ENCODE assay signal across 8 mouse cellular contexts in the genomic region with DNA sequence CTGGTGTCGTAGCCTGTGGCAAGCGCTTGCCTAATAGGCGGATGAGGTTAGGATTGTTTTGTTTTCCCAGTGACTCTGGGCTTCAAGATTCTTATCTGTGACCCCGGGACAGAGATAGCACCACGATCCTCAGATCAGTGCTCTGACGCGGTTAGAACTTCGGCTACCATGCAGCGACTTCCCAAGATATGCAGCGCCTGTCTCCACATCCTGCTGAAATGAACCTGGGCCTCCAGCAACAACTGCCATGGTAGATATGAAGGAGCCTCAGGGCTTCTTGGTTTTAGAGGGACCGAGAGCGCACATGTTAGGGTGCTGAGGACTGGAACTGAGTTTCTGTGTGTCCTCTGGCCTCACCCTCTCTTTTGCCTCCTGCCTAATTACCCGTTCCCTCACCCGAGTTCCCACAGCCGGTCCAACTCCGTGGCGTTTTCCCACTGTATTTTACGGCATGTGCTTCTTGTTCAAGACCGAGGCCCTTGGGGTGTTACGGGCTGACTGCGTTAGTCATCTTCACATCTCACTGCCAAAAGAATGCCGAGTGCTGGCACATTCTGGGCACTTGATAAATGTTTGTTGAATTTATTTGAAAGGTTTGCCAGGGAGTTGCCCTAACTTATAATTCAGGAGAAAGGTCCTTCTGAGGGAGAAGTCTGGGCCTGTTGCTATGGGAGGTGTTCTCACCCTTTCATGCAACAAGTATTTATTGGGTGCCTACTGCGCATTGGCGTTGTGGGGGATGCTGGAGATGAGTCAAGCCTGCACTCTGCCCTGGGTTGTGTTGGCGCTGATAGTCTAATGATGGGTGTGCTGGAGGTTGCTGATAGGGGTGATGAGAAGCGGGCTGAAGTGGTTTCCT. TPM values are rescaled to one million over a fixed set of nuclear protein-coding genes. Genes with fewer than 3 reads are reported as not detected.
DNase-seq lines count a peak whose midpoint lies in the region; ATAC-seq and TF ChIP-seq lines count a peak whose summit lies in the region.

No protein-coding gene starts in this region.

- H3K9ac ChIP-seq in midbrain, postnatal 0 days (replicated peaks; ENCODE audit: low read length, poor library complexity, severe bottlenecking), result no peak overlapping the region
- no peak overlapping the region for H3K9ac ChIP-seq in midbrain, embryonic 14.5 days (replicated peaks; ENCODE audit: low read length)
- no peak overlapping the region for H3K9ac ChIP-seq in liver, postnatal 0 days (replicated peaks)

- H3K4me1 ChIP-seq in midbrain, postnatal 0 days (ENCODE audit: insufficient read depth, low read length), result no peaks in the 10 kb centered on the region
- H3K4me1 ChIP-seq in midbrain, embryonic 14.5 days (ENCODE audit: control insufficient read depth, insufficient read depth, low read length), result no peaks in the 10 kb centered on the region
- peaks cover 57% of the 10 kb centered on the region for H3K4me1 ChIP-seq in liver, postnatal 0 days (ENCODE audit: insufficient read depth)

- H3K27ac ChIP-seq in midbrain, postnatal 0 days (ENCODE audit: low read depth, low read length), result no peak overlapping the region
- H3K27ac ChIP-seq in midbrain, embryonic 14.5 days (replicated peaks; ENCODE audit: low read depth, low read length), result no peak overlapping the region
- peak overlapping the region; percentile 89 for H3K27ac ChIP-seq in liver, postnatal 0 days (ENCODE audit: low read depth)

- 88% methylated on average over 26 of the region's 26 CpGs for WGBS in midbrain, postnatal 0 days
- 90% methylated on average over 26 of the region's 26 CpGs for WGBS in midbrain, embryonic 14.5 days
- WGBS in liver, postnatal 0 days (ENCODE audit: insufficient replicate concordance), result 51% methylated on average over 26 of the region's 26 CpGs

- peak; percentile 8 for DNase-seq in midbrain, postnatal 0 days (ENCODE audit: low spot score)
- DNase-seq in midbrain, embryonic 14.5 days, result no peak
- DNase-seq in liver, postnatal 0 days, result peak; percentile 79
- peak; percentile 49 for DNase-seq in urinary bladder, postnatal 25 days (ENCODE audit: low spot score)
- no peak for DNase-seq in embryo, embryonic 10.5 days (ENCODE audit: low spot score)
- DNase-seq in left cerebral cortex, postnatal 25 days (ENCODE audit: low spot score in 2 of 2), result no peak
- no peak for DNase-seq in left cerebral cortex, adult 18-20 months (ENCODE audit: low spot score in 2 of 2)

- H3K4me2 ChIP-seq in midbrain, postnatal 0 days (ENCODE audit: low read depth, low read length, poor library complexity, severe bottlenecking), result no peak overlapping the region
- no peak overlapping the region for H3K4me2 ChIP-seq in midbrain, embryonic 14.5 days (ENCODE audit: low read length)
- peak overlapping the region; percentile 46; the same call in 1 of the 2 replicates for H3K4me2 ChIP-seq in liver, postnatal 0 days (ENCODE audit: low read depth, low read length)

- no peak overlapping the region for H3K4me3 ChIP-seq in midbrain, postnatal 0 days (ENCODE audit: low read depth, low read length)
- no peak overlapping the region for H3K4me3 ChIP-seq in midbrain, embryonic 14.5 days (replicated peaks; ENCODE audit: low read depth, low read length)
- no peak overlapping the region for H3K4me3 ChIP-seq in liver, postnatal 0 days (ENCODE audit: low read depth, low read length)

- H3K36me3 ChIP-seq in midbrain, postnatal 0 days (ENCODE audit: insufficient read depth, low read length), result no peaks in the 10 kb centered on the region
- H3K36me3 ChIP-seq in midbrain, embryonic 14.5 days (ENCODE audit: control insufficient read depth, insufficient read depth, low read length), result no peaks in the 10 kb centered on the region
- H3K36me3 ChIP-seq in liver, postnatal 0 days (replicated peaks; ENCODE audit: insufficient read depth, low read length), result no peaks in the 10 kb centered on the region

- TF ChIP-seq CTCF in midbrain, postnatal 0 days (IDR thresholded peaks at IDR 0.05), result no peak
- no peak for TF ChIP-seq CTCF in liver, postnatal 0 days (IDR thresholded peaks at IDR 0.05; ENCODE audit: low read depth)

- no peak for ATAC-seq in midbrain, postnatal 0 days (ENCODE audit: low FRiP score)
- no peak for ATAC-seq in midbrain, embryonic 14.5 days (ENCODE audit: low FRiP score, low TSS enrichment)
- peak; percentile 75 for ATAC-seq in common myeloid progenitor, adult 5-6 weeks (replicated peaks; ENCODE audit: low read depth, poor library complexity, severe bottlenecking)
- ATAC-seq in liver, postnatal 0 days, result peak; percentile 90

- no peaks in the 10 kb centered on the region for H3K9me3 ChIP-seq in midbrain, postnatal 0 days (ENCODE audit: low read length)
- H3K9me3 ChIP-seq in midbrain, embryonic 14.5 days (ENCODE audit: control insufficient read depth, low read length), result no peaks in the 10 kb centered on the region
- no peaks in the 10 kb centered on the region for H3K9me3 ChIP-seq in liver, postnatal 0 days (ENCODE audit: low read length)

- intact Hi-C loops in left cerebral cortex, postnatal 25 days (cut with DNase I), result no loop called here

- peak; percentile 99 for TF ChIP-seq EP300 in liver, postnatal 0 days (IDR thresholded peaks at IDR 0.05; ENCODE audit: low read depth)

- H3K27me3 ChIP-seq in midbrain, postnatal 0 days (ENCODE audit: insufficient read depth, low read length), result no peaks in the 10 kb centered on the region
- H3K27me3 ChIP-seq in midbrain, embryonic 14.5 days (ENCODE audit: control insufficient read depth, insufficient read depth, low read length), result no peaks in the 10 kb centered on the region
- H3K27me3 ChIP-seq in liver, postnatal 0 days (ENCODE audit: insufficient read depth, low read length), result no peaks in the 10 kb centered on the region

RNA-seq across cellular contexts. Expression of a gene that starts 45.3 kb away (rescaled TPM):
- total RNA-seq in midbrain, postnatal 0 days (2014; rRNA removed), result 5.7 and 6.4 TPM in 2 replicates
- polyA plus RNA-seq in midbrain, postnatal 0 days (2015; fragmentation: Nextera tagmentation; extraction: Ambion mirVana), result 0.82 and 1.6 TPM in 2 replicates
- polyA plus RNA-seq in midbrain, embryonic 14.5 days (2014; fragmentation: Nextera tagmentation; extraction: Ambion mirVana), result 1.5 and 2.6 TPM in 2 replicates
- total RNA-seq in common myeloid progenitor, adult 5-6 weeks (2017), result 16.6 and 31.8 TPM in 2 replicates
- 4.7 and 5.0 TPM in 2 replicates for polyA plus RNA-seq in liver, postnatal 0 days (2015; fragmentation: Nextera tagmentation; extraction: Ambion mirVana)
- total RNA-seq in left cerebral cortex, postnatal 25 days (2021), result 10 to 100 TPM in 1 of 2 experiments, 1 to 10 TPM in 1; 9.5 to 11.1 TPM
- 10 to 100 TPM; 13.3 to 15.4 TPM for total RNA-seq in left cerebral cortex, adult 18-20 months (2021)

Comparison
In these comparisons a context has a peak if more than half of its experiments do, and no peak if none do; other contexts are left out.
1. DNase-seq: peak in midbrain, postnatal 0 days (single experiment), liver, postnatal 0 days (single experiment) and urinary bladder, postnatal 25 days (single experiment); none in midbrain, embryonic 14.5 days (single experiment), embryo, embryonic 10.5 days (single experiment), left cerebral cortex, postnatal 25 days (0 of 2) and left cerebral cortex, adult 18-20 months (0 of 2).
2. ATAC-seq: peak in common myeloid progenitor, adult 5-6 weeks (single experiment) and liver, postnatal 0 days (single experiment); none in midbrain, postnatal 0 days (single experiment) and midbrain, embryonic 14.5 days (single experiment).